Mouse (Mus musculus) liver, adult 2 months (tissue): ENCODE data around the gene Suz12. TPM values are rescaled to one million over a fixed set of nuclear protein-coding genes. Genes with fewer than 3 reads are reported as not detected.

ENCODE experiments used
- DNase-seq: peaks from one replicate; pipeline ENCODE4 v3.0.0-alpha.2; 2011; ENCODE audit warnings: low read depth, low spot score; ENCODE audit errors: extremely low read depth
- H3K27ac ChIP-seq: fragments of 200-500 bp; replicated peaks from 2 replicates; pipeline ENCODE4 v1.5.1; 2012; ENCODE audit warnings: low read depth, mild to moderate bottlenecking, control low read depth, inconsistent platforms, low read length; ENCODE audit not compliant: insufficient read depth
- H3K27me3 ChIP-seq: fragments of 200-500 bp; 2 replicates; pipeline ENCODE4 v1.6.1; 2012; ENCODE audit warnings: mild to moderate bottlenecking, moderate library complexity, low read length, inconsistent platforms; ENCODE audit not compliant: control insufficient read depth, insufficient read depth
- H3K36me3 ChIP-seq: fragments of 200-500 bp; 2 replicates; pipeline ENCODE4 v1.6.1; 2012; ENCODE audit warnings: low read length, inconsistent platforms; ENCODE audit not compliant: control insufficient read depth, insufficient read depth
- H3K4me1 ChIP-seq: fragments of 200-500 bp; 2 replicates; pipeline ENCODE4 v1.6.1; 2011; ENCODE audit warnings: low read length; ENCODE audit not compliant: control insufficient read depth, insufficient read depth
- H3K4me3 ChIP-seq: fragments of 200-500 bp; 2 replicates; pipeline ENCODE4 v1.5.1; 2011; ENCODE audit warnings: low read depth, mild to moderate bottlenecking, control low read depth, low read length, moderate library complexity; ENCODE audit not compliant: insufficient read depth
- H3K79me2 ChIP-seq: fragments of 200-500 bp; 2 replicates; pipeline ENCODE4 v1.6.1; 2012; ENCODE audit warnings: inconsistent platforms, mild to moderate bottlenecking, low read length, moderate library complexity; ENCODE audit not compliant: control insufficient read depth, insufficient read depth
- H3K9ac ChIP-seq: fragments of 200-500 bp; 2 replicates; pipeline ENCODE4 v1.6.1; 2012; ENCODE audit warnings: low read depth, mild to moderate bottlenecking, control low read depth, inconsistent platforms, low read length
- CTCF ChIP-seq: fragments of 200-500 bp; IDR thresholded peaks from 2 replicates; pipeline ENCODE4 v1.5.1; 2011; ENCODE audit warnings: low read depth, low read length, control low read depth
- POLR2A ChIP-seq: fragments of 200-500 bp; IDR thresholded peaks from 2 replicates; pipeline ENCODE4 v1.6.1; 2011; ENCODE audit warnings: low read length, control low read depth; ENCODE audit not compliant: insufficient read depth; ENCODE audit errors: extremely low read depth
- WGBS: fragments of 180-500 bp; shearing (Covaris S2); methylation state at CpG from one replicate; pipeline ENCODE4 v1.1.7; 2018; 5-methylcytosine and 5-hydroxymethylcytosine counted together
- polyA plus RNA-seq: library from polyadenylated mRNA; depleted of rRNA; stranded (reverse); fragments of >200 nt; gene quantifications from 2 replicates; pipeline ENCODE4 v1.2.3, GENCODE M21; 2012
- total RNA-seq: library from RNA; depleted of rRNA; stranded (reverse); fragments of >200 nt; gene quantifications from 2 replicates; pipeline ENCODE4 v1.2.3, GENCODE M21; 2014

Gene Suz12
- total and polyA plus RNA-seq, 2 experiments = 2.5 to 14.5 TPM

- Histone ChIP-seq H3K79me2 (peaks cover 4% of the 10 kb centered on the region; the same call in 1 of the 2 replicates), H3K9ac (no peak overlapping the region), H3K27ac (no peak overlapping the region), H3K4me1 (0 out of 2 replicates have a peak, but pooled peaks cover 2% of the 10 kb centered on the region), H3K36me3 (no peaks in the 10 kb centered on the region), H3K4me3 (no peak overlapping the region), H3K27me3 (no peaks in the 10 kb centered on the region)
- TF ChIP-seq POLR2A (no peak), CTCF (no peak)
- 76% methylated on average over 3 of the region's 3 CpGs for WGBS
- no peak for DNase-seq
Measured at GRCm38 (mm10) chr11:80072365-80072764, 79.5 kb downstream of the Suz12 start.

DNA sequence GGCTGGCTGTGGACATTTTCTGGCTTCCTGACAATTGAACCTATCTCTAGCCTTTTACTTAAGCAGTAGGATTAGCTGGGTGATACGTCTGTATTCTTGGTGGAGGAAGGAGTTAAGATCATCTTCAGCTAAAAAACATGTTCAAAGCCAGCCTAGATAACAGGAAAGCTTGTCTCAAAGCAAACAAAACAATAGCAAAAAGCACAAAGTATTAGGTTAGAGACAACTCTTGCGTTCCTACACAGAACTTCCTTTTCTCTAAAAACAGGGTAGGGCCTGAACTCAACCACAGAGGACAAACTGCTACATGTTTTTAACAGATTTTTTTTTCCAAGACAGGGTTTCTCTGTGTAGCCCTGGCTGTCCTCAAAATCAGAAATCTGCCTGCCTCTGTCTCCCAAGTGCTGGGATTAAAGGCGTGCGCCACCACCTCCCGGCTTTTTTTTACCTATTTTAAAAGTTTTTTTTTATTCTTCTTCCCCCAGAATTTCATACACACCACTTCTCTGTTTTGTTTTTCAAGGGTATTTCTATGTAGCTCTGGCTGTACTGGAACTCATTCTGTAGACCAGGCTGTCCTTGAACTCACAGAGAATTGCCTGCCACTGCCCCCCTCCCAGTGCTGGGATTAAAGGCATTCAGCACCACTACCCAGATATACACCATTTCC is 82.8 kb downstream of the Suz12 start:
- WGBS = 85% methylated on average over 5 of the region's 5 CpGs
- H3K4me1 ChIP-seq = no peaks in the 10 kb centered on the region
- H3K36me3 ChIP-seq = no peaks in the 10 kb centered on the region
- no peak overlapping the region for H3K4me3 ChIP-seq
- TF ChIP-seq CTCF (no peak), POLR2A (no peak)
- peaks cover 5% of the 10 kb centered on the region; the same call in 1 of the 2 replicates for H3K79me2 ChIP-seq
- H3K27me3 ChIP-seq = no peaks in the 10 kb centered on the region
- H3K27ac ChIP-seq = 0 out of 2 replicates have a peak overlapping the region, but pooled peaks have one; percentile 16
- no peak overlapping the region for H3K9ac ChIP-seq
- DNase-seq = no peak

DNA sequence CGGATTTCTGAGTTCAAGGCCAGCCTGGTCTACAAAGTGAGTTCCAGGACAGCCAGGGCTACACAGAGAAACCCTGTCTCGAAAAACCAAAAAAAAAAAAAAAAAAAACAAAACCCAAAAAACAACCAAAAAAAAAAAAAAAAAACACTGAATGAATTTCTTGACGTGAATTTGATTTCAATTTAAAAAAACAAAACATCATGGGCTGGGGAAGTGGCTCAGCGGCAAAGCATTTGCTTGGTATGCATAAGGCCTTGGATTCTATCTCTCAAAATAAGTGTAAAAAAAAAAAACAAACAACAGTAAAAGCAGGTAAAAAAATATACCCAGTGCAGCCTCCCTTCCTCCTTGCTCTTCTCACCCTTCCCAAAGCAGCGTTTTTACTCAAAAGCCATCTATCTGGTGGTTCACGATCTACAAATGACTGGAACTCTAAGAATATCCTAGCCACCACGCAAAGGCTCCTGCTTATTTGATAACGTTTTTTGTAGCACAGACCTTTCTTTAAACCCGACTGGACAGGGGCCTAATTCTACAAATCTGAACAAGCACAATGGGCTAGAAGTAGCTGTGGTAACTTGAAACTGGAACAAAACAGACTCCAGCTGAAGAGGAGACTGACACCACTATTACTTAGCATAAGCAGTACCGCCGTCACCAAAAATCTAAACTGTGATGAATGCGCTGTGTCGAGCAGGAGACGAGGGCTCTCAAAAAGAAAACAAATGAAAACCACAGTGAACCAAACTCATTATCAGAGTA is 85.1 kb downstream of the Suz12 start:
- H3K27ac ChIP-seq = no peak overlapping the region
- peaks cover 8% of the 10 kb centered on the region for H3K4me1 ChIP-seq
- H3K27me3 ChIP-seq = no peaks in the 10 kb centered on the region
- 83% methylated on average over 13 of the region's 14 CpGs for WGBS
- H3K4me3 ChIP-seq = no peak overlapping the region
- no peak for DNase-seq
- no peak overlapping the region for H3K9ac ChIP-seq
- peaks cover 3% of the 10 kb centered on the region; the same call in 1 of the 2 replicates for H3K79me2 ChIP-seq
- TF ChIP-seq CTCF (no peak), POLR2A (no peak)
- H3K36me3 ChIP-seq = no peaks in the 10 kb centered on the region

- 68% methylated on average over 1 of the region's 1 CpGs for WGBS
- TF ChIP-seq CTCF = no peak
- TF ChIP-seq POLR2A = no peak
- Histone ChIP-seq H3K27ac (no peak overlapping the region), H3K4me3 (no peak overlapping the region), H3K9ac (no peak overlapping the region), H3K4me1 (peaks cover 8% of the 10 kb centered on the region), H3K79me2 (peaks cover 3% of the 10 kb centered on the region; the same call in 1 of the 2 replicates), H3K36me3 (no peaks in the 10 kb centered on the region), H3K27me3 (no peaks in the 10 kb centered on the region)
- DNase-seq = no peak
Measured at GRCm38 (mm10) chr11:80078831-80079230, 85.9 kb downstream of the Suz12 start.

DNA sequence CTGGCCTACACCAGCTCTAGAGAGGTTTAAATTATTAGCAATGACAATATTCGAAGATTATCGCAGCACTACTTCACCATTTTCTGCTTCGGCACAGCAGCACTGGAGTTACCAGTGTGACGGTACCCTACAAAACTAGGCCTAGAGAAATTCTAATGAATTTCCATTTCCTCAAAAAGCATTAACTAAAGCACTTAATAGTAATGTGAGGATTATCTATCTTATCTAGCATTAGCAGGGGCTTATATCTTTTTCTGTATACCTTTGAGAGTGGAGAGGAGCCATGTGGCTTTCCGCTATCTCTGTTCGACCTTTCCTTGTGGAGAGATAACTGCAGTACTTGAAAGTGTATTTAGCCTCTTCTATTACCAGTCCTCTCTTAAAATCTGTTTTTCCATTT is 86.8 kb downstream of the Suz12 start:
- no peaks in the 10 kb centered on the region for H3K27me3 ChIP-seq
- H3K36me3 ChIP-seq = no peaks in the 10 kb centered on the region
- no peak overlapping the region for H3K27ac ChIP-seq
- peaks cover 3% of the 10 kb centered on the region; the same call in 1 of the 2 replicates for H3K79me2 ChIP-seq
- TF ChIP-seq POLR2A = no peak
- TF ChIP-seq CTCF = no peak
- DNase-seq = no peak
- H3K4me3 ChIP-seq = peak overlapping the region; percentile 83; the same call in 1 of the 2 replicates
- no peak overlapping the region; the same call in 1 of the 2 replicates for H3K9ac ChIP-seq
- WGBS = 77% methylated on average over 6 of the region's 6 CpGs
- peaks cover 8% of the 10 kb centered on the region for H3K4me1 ChIP-seq

DNA sequence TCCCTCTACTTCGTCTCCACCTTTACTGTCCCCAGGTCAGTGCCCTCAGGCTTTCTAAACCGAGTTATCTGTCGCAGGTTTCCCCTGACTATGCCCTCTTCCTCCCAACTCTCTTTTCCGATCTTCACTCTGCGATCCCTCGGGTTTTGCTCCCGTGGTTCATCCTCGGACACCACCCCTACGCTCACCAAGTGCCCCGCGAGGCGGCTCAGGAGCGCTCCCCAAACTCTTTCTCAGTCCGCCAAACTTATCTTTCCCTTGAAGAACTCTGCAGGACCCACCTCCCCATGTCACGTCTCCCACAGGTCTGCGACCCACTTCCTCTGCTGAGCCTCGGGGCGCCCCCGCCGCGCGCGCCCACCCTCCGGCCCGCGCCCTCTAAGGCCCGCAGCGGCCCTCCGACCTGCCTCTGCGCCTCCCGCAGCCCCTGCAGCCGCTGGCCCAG is 87.5 kb downstream of the Suz12 start:
- Histone ChIP-seq H3K4me1 (peaks cover 9% of the 10 kb centered on the region), H3K27ac (peak overlapping the region; percentile 68), H3K4me3 (peak overlapping the region; percentile 83), H3K79me2 (peaks cover 3% of the 10 kb centered on the region; the same call in 1 of the 2 replicates), H3K9ac (peak overlapping the region; percentile 93), H3K27me3 (no peaks in the 10 kb centered on the region), H3K36me3 (no peaks in the 10 kb centered on the region)
- TF ChIP-seq CTCF (no peak), POLR2A (no peak)
- peak; percentile 22 for DNase-seq
- WGBS = 2% methylated on average over 32 of the region's 32 CpGs
